Mouse (Mus musculus) lung, adult 2 months (tissue): Measurements from ENCODE around the gene Arhgef28.

ENCODE experiments used
- CTCF ChIP-seq: fragments of 200-500 bp; IDR thresholded peaks from 2 replicates; pipeline ENCODE4 v1.5.1; 2011; ENCODE audit warnings: mild to moderate bottlenecking, low read length, control low read depth; ENCODE audit not compliant: insufficient read depth
- POLR2A ChIP-seq: fragments of 200-500 bp; IDR thresholded peaks from 2 replicates; pipeline ENCODE4 v1.6.1; 2011; ENCODE audit warnings: low read depth, mild to moderate bottlenecking, control low read depth, low read length, borderline replicate concordance; ENCODE audit errors: extremely low read depth

DNA sequence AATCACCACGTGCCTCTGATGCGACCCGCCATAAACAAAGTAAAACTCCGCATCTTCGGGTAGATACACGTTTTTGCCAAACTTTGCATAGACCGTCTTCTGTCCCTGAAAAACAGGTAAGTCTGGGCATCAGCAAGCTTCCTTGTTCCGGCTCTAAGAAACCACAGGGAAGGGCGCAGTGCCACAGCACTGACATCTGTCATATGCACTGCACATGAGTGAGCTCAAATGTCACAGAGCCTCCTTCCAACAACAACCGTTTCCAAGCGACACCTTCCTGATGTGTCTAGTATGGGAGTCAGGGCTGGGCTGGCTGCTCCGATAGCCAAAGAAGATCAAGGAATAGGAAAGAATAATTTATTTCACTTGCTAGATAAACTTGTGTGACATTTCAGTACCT lies 129.0 kb downstream of the Arhgef28 start:
- TF ChIP-seq CTCF (no peak), POLR2A (no peak)
